Mouse (Mus musculus): ENCODE measurements around the gene Gm5475. TPM values are rescaled to one million over a fixed set of nuclear protein-coding genes. Genes with fewer than 3 reads are reported as not detected.

The Gm5475 gene
- polyA plus RNA-seq, 2 experiments from 2014 or later: 0.33 TPM; not detected in 1

- ATAC-seq: no peak
These were observed 29.3 kb downstream of the Gm5475 start for GRCm38 (mm10) chr15:100451245-100451644.

GRCm38 (mm10) chr15:100452486-100452885 lies 30.5 kb downstream of the Gm5475 start:
- no peak for ATAC-seq

- no peak for ATAC-seq
These were observed 34.5 kb downstream of the Gm5475 start for GRCm38 (mm10) chr15:100456356-100456991.

GRCm38 (mm10) chr15:100457340-100457739 lies 35.4 kb downstream of the Gm5475 start:
- ATAC-seq: peak; percentile 74

GRCm38 (mm10) chr15:100458055-100458454 lies 36.1 kb downstream of the Gm5475 start:
- ATAC-seq: peak; percentile 20

GRCm38 (mm10) chr15:100460942-100461341 lies 39.0 kb downstream of the Gm5475 start:
- ATAC-seq: peak; percentile 76

GRCm38 (mm10) chr15:100461646-100462045 lies 39.7 kb downstream of the Gm5475 start:
- ATAC-seq: no peak

GRCm38 (mm10) chr15:100462086-100462485 lies 40.1 kb downstream of the Gm5475 start:
- no peak for ATAC-seq

GRCm38 (mm10) chr15:100463712-100464111 lies 41.8 kb downstream of the Gm5475 start:
- no peak for ATAC-seq

GRCm38 (mm10) chr15:100465432-100465831 lies 43.5 kb downstream of the Gm5475 start:
- no peak for ATAC-seq

GRCm38 (mm10) chr15:100467738-100468137 lies 45.8 kb downstream of the Gm5475 start:
- no peak for ATAC-seq

- peak; percentile 91 for ATAC-seq
These were observed 46.6 kb downstream of the Gm5475 start, which contains the start of gene Letmd1 for GRCm38 (mm10) chr15:100468295-100469188. TSS of gene Letmd1 (plus strand) at chr15:100469023.

GRCm38 (mm10) chr15:100469189-100469545 lies 47.2 kb downstream of the Gm5475 start:
- no peak for ATAC-seq

- ATAC-seq: no peak
These were observed 48.1 kb downstream of the Gm5475 start for GRCm38 (mm10) chr15:100470037-100470436.

- no peak for ATAC-seq
These were observed 52.1 kb downstream of the Gm5475 start for GRCm38 (mm10) chr15:100473926-100474503.

Other genes starting within 250 kb of the Gm5475 start
- 10 to 100 TPM; 29.9 to 35.7 TPM for gene Atf1, start 194.3 kb upstream of the Gm5475 start, polyA plus RNA-seq (2017; shearing (Covaris generic))
- gene Tmprss12, start 141.3 kb upstream of the Gm5475 start, polyA plus RNA-seq (2017; shearing (Covaris generic)): not detected
- 1 to 10 TPM; 2.8 to 5.2 TPM for gene Mettl7a1, start 118.0 kb upstream of the Gm5475 start, polyA plus RNA-seq (2017; shearing (Covaris generic))
- not detected for gene Mettl7a3, start 87.2 kb upstream of the Gm5475 start, polyA plus RNA-seq (2017; shearing (Covaris generic))
- gene Methig1, start 69.0 kb upstream of the Gm5475 start, polyA plus RNA-seq (2017; shearing (Covaris generic)): not detected
- not detected for gene Mettl7a2, start 68.9 kb upstream of the Gm5475 start, polyA plus RNA-seq (2017; shearing (Covaris generic))
- gene Higd1c, start 57.6 kb upstream of the Gm5475 start, polyA plus RNA-seq (2017; shearing (Covaris generic)): not detected
- gene Slc11a2, start 2.9 kb downstream of the Gm5475 start, polyA plus RNA-seq (2017; shearing (Covaris generic)): 10 to 100 TPM; 22.8 TPM
- gene Letmd1, start 46.9 kb downstream of the Gm5475 start, polyA plus RNA-seq (2017; shearing (Covaris generic)): 10 to 100 TPM; 31.4 to 33.0 TPM
- 1 to 10 TPM; 1.2 to 1.8 TPM for gene Csrnp2, start 73.3 kb downstream of the Gm5475 start, polyA plus RNA-seq (2017; shearing (Covaris generic))
- 1 to 10 TPM; 4.1 to 4.3 TPM for gene Tfcp2, start 129.9 kb downstream of the Gm5475 start, polyA plus RNA-seq (2017; shearing (Covaris generic))
- 1 to 10 TPM; 7.5 to 9.1 TPM for gene Pou6f1, start 177.8 kb downstream of the Gm5475 start, polyA plus RNA-seq (2017; shearing (Covaris generic))
- gene Dazap2, start 193.2 kb downstream of the Gm5475 start, polyA plus RNA-seq (2017; shearing (Covaris generic)): 100 to 1,000 TPM; 741 to 756 TPM
- gene Smagp, start 214.8 kb downstream of the Gm5475 start, polyA plus RNA-seq (2017; shearing (Covaris generic)): not detected
- 100 to 1,000 TPM; 348 to 423 TPM for gene Bin2, start 247.4 kb downstream of the Gm5475 start, polyA plus RNA-seq (2017; shearing (Covaris generic))